Mouse (Mus musculus): ENCODE data around the gene Ube2k. TPM values are rescaled to one million over a fixed set of nuclear protein-coding genes. Genes with fewer than 3 reads are reported as not detected.

Ube2k gene
- polyA plus RNA-seq, 1 experiment from 2014 or later, result 165 TPM

- Histone ChIP-seq H3K4me2 (0 out of 2 replicates have a peak overlapping the region, but pooled peaks have one; percentile 50), H3K27me3 (no peaks in the 10 kb centered on the region), H3K4me1 (peaks cover 10% of the 10 kb centered on the region), H3K9me3 (no peaks in the 10 kb centered on the region), H3K36me3 (no peaks in the 10 kb centered on the region), H3K27ac (no peak overlapping the region), H3K4me3 (no peak overlapping the region), H3K9ac (no peak overlapping the region)
- WGBS, result 92% methylated on average over 3 of the region's 3 CpGs
- no peak for ATAC-seq (ENCODE audit: borderline replicate concordance, extremely low read depth, low FRiP score, low TSS enrichment)
These were observed 2.8 kb downstream of the Ube2k start for GRCm38 (mm10) chr5:65539786-65540185.

GRCm38 (mm10) chr5:65541889-65542288, 4.9 kb downstream of the Ube2k start:
- H3K27me3 ChIP-seq, result no peaks in the 10 kb centered on the region
- H3K27ac ChIP-seq, result no peak overlapping the region
- H3K4me2 ChIP-seq, result no peak overlapping the region
- no peak overlapping the region for H3K9ac ChIP-seq
- H3K9me3 ChIP-seq, result no peaks in the 10 kb centered on the region
- no peaks in the 10 kb centered on the region for H3K36me3 ChIP-seq
- H3K4me3 ChIP-seq, result no peak overlapping the region
- H3K4me1 ChIP-seq, result peaks cover 7% of the 10 kb centered on the region
- 72% methylated on average over 3 of the region's 3 CpGs for WGBS
- ATAC-seq (ENCODE audit: borderline replicate concordance, extremely low read depth, low FRiP score, low TSS enrichment), result no peak

- no peak overlapping the region for H3K9ac ChIP-seq
- peaks cover 7% of the 10 kb centered on the region for H3K4me1 ChIP-seq
- WGBS, result 84% methylated on average over 1 of the region's 1 CpGs
- no peaks in the 10 kb centered on the region for H3K27me3 ChIP-seq
- no peak overlapping the region for H3K4me3 ChIP-seq
- H3K4me2 ChIP-seq, result no peak overlapping the region
- H3K27ac ChIP-seq, result no peak overlapping the region
- no peaks in the 10 kb centered on the region for H3K9me3 ChIP-seq
- no peaks in the 10 kb centered on the region for H3K36me3 ChIP-seq
- ATAC-seq (ENCODE audit: borderline replicate concordance, extremely low read depth, low FRiP score, low TSS enrichment), result no peak
These were observed 6.5 kb downstream of the Ube2k start for GRCm38 (mm10) chr5:65543491-65543890.

GRCm38 (mm10) chr5:65544616-65545015, 7.6 kb downstream of the Ube2k start:
- Histone ChIP-seq H3K9me3 (no peaks in the 10 kb centered on the region), H3K9ac (no peak overlapping the region), H3K4me2 (no peak overlapping the region), H3K4me1 (no peaks in the 10 kb centered on the region), H3K4me3 (no peak overlapping the region), H3K27ac (no peak overlapping the region), H3K36me3 (no peaks in the 10 kb centered on the region), H3K27me3 (no peaks in the 10 kb centered on the region)
- WGBS, result 87% methylated on average over 2 of the region's 2 CpGs
- ATAC-seq (ENCODE audit: borderline replicate concordance, extremely low read depth, low FRiP score, low TSS enrichment), result no peak

- 89% methylated on average over 1 of the region's 1 CpGs for WGBS
- H3K4me2 ChIP-seq, result no peak overlapping the region
- no peaks in the 10 kb centered on the region for H3K27me3 ChIP-seq
- no peak overlapping the region for H3K9ac ChIP-seq
- H3K9me3 ChIP-seq, result no peaks in the 10 kb centered on the region
- H3K27ac ChIP-seq, result no peak overlapping the region
- H3K4me1 ChIP-seq, result no peaks in the 10 kb centered on the region
- H3K36me3 ChIP-seq, result 0 out of 2 replicates have a peak, but pooled peaks cover 2% of the 10 kb centered on the region
- H3K4me3 ChIP-seq, result no peak overlapping the region
- no peak for ATAC-seq (ENCODE audit: borderline replicate concordance, extremely low read depth, low FRiP score, low TSS enrichment)
These were observed 12.6 kb downstream of the Ube2k start for GRCm38 (mm10) chr5:65549677-65550076.

DNA sequence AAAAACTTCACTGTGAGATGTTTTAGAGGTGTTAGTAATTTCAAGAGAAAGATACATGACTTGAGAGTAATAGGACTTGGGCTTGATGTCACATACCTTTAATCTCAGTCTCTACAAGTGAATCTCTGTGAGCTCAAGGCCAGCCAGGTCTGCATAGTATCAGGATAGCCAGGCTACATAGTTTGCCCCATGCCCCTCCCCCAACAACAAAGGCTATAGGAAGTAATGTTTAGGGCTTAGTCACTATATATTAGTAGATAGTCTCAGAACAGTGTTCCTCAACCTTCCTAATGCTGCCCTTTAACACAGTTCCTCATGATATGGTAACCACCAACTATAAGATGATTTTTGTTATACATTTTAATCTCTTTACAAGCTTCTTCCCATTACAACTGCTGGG, 20.1 kb downstream of the Ube2k start:
- H3K27ac ChIP-seq, result no peak overlapping the region
- ATAC-seq (ENCODE audit: borderline replicate concordance, extremely low read depth, low FRiP score, low TSS enrichment), result no peak
- no peak overlapping the region for H3K4me2 ChIP-seq
- H3K27me3 ChIP-seq, result no peaks in the 10 kb centered on the region
- no peak overlapping the region for H3K9ac ChIP-seq
- 0 out of 2 replicates have a peak, but pooled peaks cover 2% of the 10 kb centered on the region for H3K36me3 ChIP-seq
- no peaks in the 10 kb centered on the region for H3K4me1 ChIP-seq
- H3K9me3 ChIP-seq, result no peaks in the 10 kb centered on the region
- no peak overlapping the region for H3K4me3 ChIP-seq

- Histone ChIP-seq H3K27me3 (no peaks in the 10 kb centered on the region), H3K9ac (no peak overlapping the region), H3K4me3 (no peak overlapping the region), H3K4me2 (no peak overlapping the region), H3K27ac (no peak overlapping the region), H3K4me1 (no peaks in the 10 kb centered on the region), H3K36me3 (no peaks in the 10 kb centered on the region), H3K9me3 (no peaks in the 10 kb centered on the region)
- ATAC-seq (ENCODE audit: borderline replicate concordance, extremely low read depth, low FRiP score, low TSS enrichment), result no peak
- 46% methylated on average over 20 of the region's 20 CpGs for WGBS
These were observed 24.3 kb downstream of the Ube2k start for GRCm38 (mm10) chr5:65561125-65561893.

- Histone ChIP-seq H3K27me3 (no peaks in the 10 kb centered on the region), H3K4me2 (no peak overlapping the region), H3K4me3 (no peak overlapping the region), H3K27ac (no peak overlapping the region), H3K4me1 (no peaks in the 10 kb centered on the region), H3K36me3 (peaks cover 11% of the 10 kb centered on the region), H3K9me3 (no peaks in the 10 kb centered on the region), H3K9ac (no peak overlapping the region)
- ATAC-seq (ENCODE audit: borderline replicate concordance, extremely low read depth, low FRiP score, low TSS enrichment), result no peak
- 77% methylated on average over 2 of the region's 2 CpGs for WGBS
These were observed 28.5 kb downstream of the Ube2k start for GRCm38 (mm10) chr5:65565486-65565885.

GRCm38 (mm10) chr5:65574876-65575275, 37.8 kb downstream of the Ube2k start:
- H3K4me1 ChIP-seq, result no peaks in the 10 kb centered on the region
- ATAC-seq (ENCODE audit: borderline replicate concordance, extremely low read depth, low FRiP score, low TSS enrichment), result no peak
- no peaks in the 10 kb centered on the region for H3K27me3 ChIP-seq
- no peak overlapping the region for H3K9ac ChIP-seq
- 76% methylated on average over 2 of the region's 2 CpGs for WGBS
- no peaks in the 10 kb centered on the region for H3K9me3 ChIP-seq
- no peak overlapping the region for H3K27ac ChIP-seq
- H3K4me3 ChIP-seq, result no peak overlapping the region
- no peak overlapping the region for H3K4me2 ChIP-seq
- H3K36me3 ChIP-seq, result peaks cover 23% of the 10 kb centered on the region; the same call in 1 of the 2 replicates

GRCm38 (mm10) chr5:65575896-65576295, 38.9 kb downstream of the Ube2k start:
- H3K9ac ChIP-seq, result no peak overlapping the region
- H3K27ac ChIP-seq, result no peak overlapping the region
- no peak overlapping the region for H3K4me3 ChIP-seq
- H3K4me2 ChIP-seq, result no peak overlapping the region
- H3K9me3 ChIP-seq, result no peaks in the 10 kb centered on the region
- H3K4me1 ChIP-seq, result no peaks in the 10 kb centered on the region
- no peaks in the 10 kb centered on the region for H3K27me3 ChIP-seq
- H3K36me3 ChIP-seq, result peaks cover 23% of the 10 kb centered on the region; the same call in 1 of the 2 replicates
- 87% methylated on average over 2 of the region's 2 CpGs for WGBS
- ATAC-seq (ENCODE audit: borderline replicate concordance, extremely low read depth, low FRiP score, low TSS enrichment), result no peak

DNA sequence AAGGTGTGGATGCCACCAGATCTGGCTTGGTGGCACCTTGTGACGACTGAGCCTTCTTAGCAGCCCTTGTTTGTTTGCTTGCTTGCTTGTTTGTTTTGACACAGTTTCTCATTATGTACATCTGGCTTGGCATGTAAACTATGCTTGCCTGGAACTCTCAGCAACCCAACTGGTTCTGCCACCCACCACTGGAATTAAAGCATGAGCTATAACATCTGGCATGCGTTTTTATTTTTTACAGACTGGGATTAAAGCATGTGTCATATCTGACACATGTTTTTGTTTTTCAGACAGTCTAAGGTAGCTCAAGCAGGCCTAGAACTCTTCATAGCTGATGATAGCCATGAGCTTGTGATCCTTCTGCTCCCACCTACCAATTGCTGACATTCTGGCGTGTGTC, 41.5 kb downstream of the Ube2k start:
- no peak overlapping the region for H3K27ac ChIP-seq
- no peak overlapping the region for H3K4me3 ChIP-seq
- 76% methylated on average over 3 of the region's 3 CpGs for WGBS
- no peaks in the 10 kb centered on the region for H3K27me3 ChIP-seq
- H3K4me1 ChIP-seq, result no peaks in the 10 kb centered on the region
- no peak for ATAC-seq (ENCODE audit: borderline replicate concordance, extremely low read depth, low FRiP score, low TSS enrichment)
- H3K9me3 ChIP-seq, result no peaks in the 10 kb centered on the region
- no peak overlapping the region for H3K9ac ChIP-seq
- H3K4me2 ChIP-seq, result no peak overlapping the region
- H3K36me3 ChIP-seq, result peaks cover 26% of the 10 kb centered on the region; the same call in 1 of the 2 replicates

GRCm38 (mm10) chr5:65586291-65586690, 49.3 kb downstream of the Ube2k start:
- peaks cover 24% of the 10 kb centered on the region; the same call in 1 of the 2 replicates for H3K36me3 ChIP-seq
- H3K27me3 ChIP-seq, result no peaks in the 10 kb centered on the region
- no peak for ATAC-seq (ENCODE audit: borderline replicate concordance, extremely low read depth, low FRiP score, low TSS enrichment)
- no peak overlapping the region for H3K4me2 ChIP-seq
- no peak overlapping the region for H3K4me3 ChIP-seq
- H3K9ac ChIP-seq, result no peak overlapping the region
- no peak overlapping the region for H3K27ac ChIP-seq
- 91% methylated on average over 5 of the region's 5 CpGs for WGBS
- no peaks in the 10 kb centered on the region for H3K9me3 ChIP-seq
- H3K4me1 ChIP-seq, result no peaks in the 10 kb centered on the region

All from lung, embryonic 15.5 days (tissue).